ENCODE assay signal across 10 mouse cellular contexts in genomic region chr11:95311425-95311807, GRCm38 (mm10). TPM values are rescaled to one million over a fixed set of nuclear protein-coding genes. Genes with fewer than 3 reads are reported as not detected.
DNase-seq lines count a peak whose midpoint lies in the region; ATAC-seq lines count a peak whose summit lies in the region.
"Had no signal": no experiment of that assay in that cellular context is flagged by ENCODE, and none has a peak within 500 bp of the region (broad histone marks: within the 10 kb centered on the region; RNA-seq: fewer than 3 reads in every experiment).

No protein-coding gene starts in this region.

- H3K27ac ChIP-seq in kidney, embryonic 15.5 days: peak overlapping the region; percentile 93; the same call in 1 of the 2 replicates
- H3K27ac ChIP-seq in brown adipose tissue, adult 24 weeks (replicated peaks; ENCODE audit: low read depth, low read length): peak overlapping the region; percentile 79
- H3K27ac ChIP-seq in hindbrain, embryonic 16.5 days (ENCODE audit: low read depth, low read length): no peak overlapping the region
- H3K27ac ChIP-seq in midbrain, embryonic 15.5 days: no peak overlapping the region

- no peaks in the 10 kb centered on the region for H3K36me3 ChIP-seq in kidney, embryonic 15.5 days
- no peaks in the 10 kb centered on the region for H3K36me3 ChIP-seq in hindbrain, embryonic 16.5 days (ENCODE audit: control insufficient read depth, insufficient read depth, low read length)
- H3K36me3 ChIP-seq in midbrain, embryonic 15.5 days (replicated peaks): no peaks in the 10 kb centered on the region

- no peak overlapping the region for H3K9ac ChIP-seq in kidney, embryonic 15.5 days
- no peak overlapping the region for H3K9ac ChIP-seq in hindbrain, embryonic 16.5 days (ENCODE audit: low read depth, low read length)
- H3K9ac ChIP-seq in midbrain, embryonic 15.5 days: no peak overlapping the region; the same call in 1 of the 2 replicates

- no peaks in the 10 kb centered on the region for H3K27me3 ChIP-seq in kidney, embryonic 15.5 days
- H3K27me3 ChIP-seq in hindbrain, embryonic 16.5 days (replicated peaks; ENCODE audit: control insufficient read depth, insufficient read depth, low read length): no peaks in the 10 kb centered on the region
- H3K27me3 ChIP-seq in midbrain, embryonic 15.5 days (replicated peaks): no peaks in the 10 kb centered on the region
- H3K27me3 ChIP-seq: Patski had no signal

- 32% methylated on average over 5 of the region's 5 CpGs for WGBS in kidney, embryonic 15.5 days
- WGBS in hindbrain, embryonic 16.5 days: 22% methylated on average over 5 of the region's 5 CpGs
- WGBS in midbrain, embryonic 15.5 days: 15% methylated on average over 5 of the region's 5 CpGs

- no peak for ATAC-seq in kidney, embryonic 15.5 days (replicated peaks; ENCODE audit: low FRiP score)
- ATAC-seq in hindbrain, embryonic 16.5 days: no peak
- ATAC-seq in midbrain, embryonic 15.5 days (replicated peaks): no peak
- ATAC-seq: Patski had no signal

- peaks cover 30% of the 10 kb centered on the region for H3K4me1 ChIP-seq in kidney, embryonic 15.5 days
- peaks cover 6% of the 10 kb centered on the region; the same call in 1 of the 2 replicates for H3K4me1 ChIP-seq in brown adipose tissue, adult 24 weeks (ENCODE audit: control insufficient read depth, insufficient read depth, insufficient read length, low read length)
- H3K4me1 ChIP-seq in hindbrain, embryonic 16.5 days (ENCODE audit: control insufficient read depth, insufficient read depth, low read depth, low read length): peaks cover 22% of the 10 kb centered on the region
- H3K4me1 ChIP-seq in midbrain, embryonic 15.5 days: peaks cover 18% of the 10 kb centered on the region

- peak overlapping the region; percentile 91 for H3K4me3 ChIP-seq in kidney, embryonic 15.5 days (replicated peaks)
- peak overlapping the region; percentile 70 for H3K4me3 ChIP-seq in brown adipose tissue, adult 24 weeks (ENCODE audit: insufficient read depth, low read depth, low read length)
- peak overlapping the region; percentile 98 for H3K4me3 ChIP-seq in hindbrain, embryonic 16.5 days (ENCODE audit: low read length)
- peak overlapping the region; percentile 74; the same call in 1 of the 2 replicates for H3K4me3 ChIP-seq in midbrain, embryonic 15.5 days

- peak overlapping the region; percentile 64 for H3K4me2 ChIP-seq in kidney, embryonic 15.5 days
- H3K4me2 ChIP-seq in hindbrain, embryonic 16.5 days (ENCODE audit: low read length): peak overlapping the region; percentile 78
- H3K4me2 ChIP-seq in midbrain, embryonic 15.5 days: peak overlapping the region; percentile 74

- no peak for DNase-seq in kidney, postnatal 25 days
- no peak for DNase-seq in layer of hippocampus, postnatal 25 days (ENCODE audit: extremely low spot score in 1 of 2, low spot score in 1 of 2)
- DNase-seq in urinary bladder, postnatal 14 days (ENCODE audit: low spot score): no peak
- no peak for DNase-seq in gastrocnemius, adult 18-20 months (ENCODE audit: low spot score)

- no peaks in the 10 kb centered on the region for H3K9me3 ChIP-seq in kidney, embryonic 15.5 days (replicated peaks)
- H3K9me3 ChIP-seq in hindbrain, embryonic 16.5 days (ENCODE audit: control insufficient read depth, low read length): no peaks in the 10 kb centered on the region
- no peaks in the 10 kb centered on the region for H3K9me3 ChIP-seq in midbrain, embryonic 15.5 days

RNA-seq across cellular contexts. Expression of gene Kat7, which starts 1.4 kb away (rescaled TPM):
- polyA plus RNA-seq in kidney, embryonic 15.5 days (2015; fragmentation: Nextera tagmentation; extraction: Ambion mirVana): 78.7 and 83.4 TPM in 2 replicates
- polyA plus RNA-seq in brown adipose tissue, adult 24 weeks (2012; ENCODE audit: insufficient read depth, insufficient read length, missing spikeins): 21.0 and 25.9 TPM in 2 replicates
- polyA plus RNA-seq in hindbrain, embryonic 16.5 days (2015; fragmentation: Nextera tagmentation; extraction: Ambion mirVana): 61.5 and 67.2 TPM in 2 replicates
- polyA plus RNA-seq in midbrain, embryonic 15.5 days (2015; fragmentation: Nextera tagmentation; extraction: Ambion mirVana): 62.8 and 69.6 TPM in 2 replicates
- 10 to 100 TPM; 74.8 to 75.5 TPM for total RNA-seq in layer of hippocampus, postnatal 25 days (2021)
- total RNA-seq in gastrocnemius, adult 18-20 months (2021): 10 to 100 TPM; 19.7 to 23.9 TPM

RNA-seq across cellular contexts. Expression of gene Fam117a, which starts 25.4 kb away (rescaled TPM):
- 10.5 TPM in 2 replicates for polyA plus RNA-seq in kidney, embryonic 15.5 days (2015; fragmentation: Nextera tagmentation; extraction: Ambion mirVana)
- 11.0 and 14.8 TPM in 2 replicates for polyA plus RNA-seq in brown adipose tissue, adult 24 weeks (2012; ENCODE audit: insufficient read depth, insufficient read length, missing spikeins)
- polyA plus RNA-seq in hindbrain, embryonic 16.5 days (2015; fragmentation: Nextera tagmentation; extraction: Ambion mirVana): 3.0 and 3.1 TPM in 2 replicates
- 2.2 and 2.3 TPM in 2 replicates for polyA plus RNA-seq in midbrain, embryonic 15.5 days (2015; fragmentation: Nextera tagmentation; extraction: Ambion mirVana)
- 1 to 10 TPM; 3.2 to 7.2 TPM for total RNA-seq in layer of hippocampus, postnatal 25 days (2021)
- 1 to 10 TPM; 1.6 to 2.6 TPM for total RNA-seq in gastrocnemius, adult 18-20 months (2021)

RNA-seq across cellular contexts. Expression of gene Tac4, which starts 50.1 kb away (rescaled TPM):
- polyA plus RNA-seq in kidney, embryonic 15.5 days (2015; fragmentation: Nextera tagmentation; extraction: Ambion mirVana): 0.17 TPM in 1 of 2 replicates, not detected in the other
- not detected in 2 replicates for polyA plus RNA-seq in brown adipose tissue, adult 24 weeks (2012; ENCODE audit: insufficient read depth, insufficient read length, missing spikeins)
- polyA plus RNA-seq in hindbrain, embryonic 16.5 days (2015; fragmentation: Nextera tagmentation; extraction: Ambion mirVana): not detected in 2 replicates
- polyA plus RNA-seq in midbrain, embryonic 15.5 days (2015; fragmentation: Nextera tagmentation; extraction: Ambion mirVana): not detected in 2 replicates
- total RNA-seq in layer of hippocampus, postnatal 25 days (2021): not detected
- total RNA-seq in gastrocnemius, adult 18-20 months (2021): not detected
- total RNA-seq: megakaryocyte-erythroid progenitor cell, adult 5-6 weeks had no signal
- polyA plus RNA-seq: Patski had no signal

Comparison
In these comparisons a context has a peak if more than half of its experiments do, and no peak if none do; other contexts are left out.
1. H3K27ac ChIP-seq: peak in kidney, embryonic 15.5 days (single experiment) and brown adipose tissue, adult 24 weeks (single experiment); none in hindbrain, embryonic 16.5 days (single experiment) and midbrain, embryonic 15.5 days (single experiment).
2. Peak in every context shown above with its lines, with median percentiles within 50 percentile points of each other: H3K4me2 ChIP-seq and H3K4me3 ChIP-seq.